Mouse (Mus musculus): ENCODE measurements around the gene Hspa1b. TPM values are rescaled to one million over a fixed set of nuclear protein-coding genes. Genes with fewer than 3 reads are reported as not detected.

Hspa1b gene
- total and polyA plus RNA-seq, 2 experiments from 2014 or later, result 0.79 to 18.2 TPM

DNA sequence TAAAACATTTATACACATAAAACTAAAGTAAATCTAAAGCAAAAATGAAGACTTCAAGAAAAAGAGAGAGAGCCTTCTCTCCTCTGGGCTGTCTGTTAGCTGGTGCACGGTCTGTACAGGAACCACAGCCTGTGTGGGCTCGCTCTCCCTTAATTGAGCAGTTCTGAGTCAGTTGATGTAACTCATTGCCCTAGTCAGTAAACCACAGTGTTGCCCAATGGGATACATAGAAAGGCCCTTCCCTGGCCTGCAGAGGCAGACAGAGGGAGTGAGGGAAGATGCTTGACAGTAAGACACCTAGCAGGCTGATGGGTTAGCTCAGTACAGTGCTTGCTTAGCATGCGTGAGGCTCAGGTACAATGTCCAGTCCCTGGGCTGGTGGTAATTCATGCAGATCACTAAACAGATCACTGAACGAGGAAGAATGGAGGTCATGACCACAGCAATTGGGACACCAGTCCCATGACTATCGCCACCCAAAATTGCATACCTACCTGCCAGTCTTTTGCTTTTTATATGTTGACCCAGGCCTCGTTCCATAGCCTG is 21.0 kb downstream of the Hspa1b start:
- no peak for TF ChIP-seq CTCF (IDR thresholded peaks at IDR 0.05)
- DNase-seq (ENCODE audit: low spot score) (no peak), ATAC-seq (ENCODE audit: low FRiP score) (no peak)
- peaks cover 20% of the 10 kb centered on the region for H3K36me3 ChIP-seq (ENCODE audit: insufficient read depth, low read length)
- H3K4me1 ChIP-seq (ENCODE audit: insufficient read depth, low read length), result no peaks in the 10 kb centered on the region
- H3K4me3 ChIP-seq (ENCODE audit: low read depth, low read length), result no peak overlapping the region
- H3K4me2 ChIP-seq (ENCODE audit: low read depth, low read length, poor library complexity, severe bottlenecking), result no peak overlapping the region
- no peak overlapping the region for H3K27ac ChIP-seq (ENCODE audit: low read depth, low read length)
- no peaks in the 10 kb centered on the region for H3K27me3 ChIP-seq (ENCODE audit: insufficient read depth, low read length)
- 87% methylated on average over 6 of the region's 6 CpGs for WGBS
- H3K9me3 ChIP-seq (ENCODE audit: low read length), result no peaks in the 10 kb centered on the region
- H3K9ac ChIP-seq (replicated peaks; ENCODE audit: low read length, poor library complexity, severe bottlenecking), result no peak overlapping the region

DNA sequence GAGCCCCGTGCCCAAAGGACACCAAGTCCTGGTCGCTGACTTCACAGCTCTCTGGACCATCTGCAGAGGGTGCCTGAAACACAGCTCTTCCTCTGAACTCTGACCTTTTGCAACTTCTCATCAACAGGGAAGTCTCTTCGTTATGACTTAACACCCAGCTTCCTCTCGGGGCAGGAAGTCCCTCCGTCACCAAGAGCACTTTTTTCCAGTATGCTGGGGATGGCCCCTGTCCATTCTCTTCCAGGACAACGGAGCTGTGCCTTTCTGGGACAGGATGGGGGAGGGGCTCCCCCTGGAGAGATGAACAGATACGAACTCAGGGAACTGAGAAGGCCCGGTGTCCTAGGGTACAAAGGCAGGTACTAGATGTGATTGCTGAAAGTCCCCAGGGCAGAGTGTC is 24.2 kb downstream of the Hspa1b start:
- Histone ChIP-seq H3K27ac (ENCODE audit: low read depth, low read length) (no peak overlapping the region), H3K27me3 (ENCODE audit: insufficient read depth, low read length) (no peaks in the 10 kb centered on the region), H3K4me3 (ENCODE audit: low read depth, low read length) (no peak overlapping the region), H3K4me2 (ENCODE audit: low read depth, low read length, poor library complexity, severe bottlenecking) (no peak overlapping the region), H3K9ac (replicated peaks; ENCODE audit: low read length, poor library complexity, severe bottlenecking) (no peak overlapping the region), H3K4me1 (ENCODE audit: insufficient read depth, low read length) (0 out of 2 replicates have a peak, but pooled peaks cover 3% of the 10 kb centered on the region), H3K9me3 (ENCODE audit: low read length) (no peaks in the 10 kb centered on the region), H3K36me3 (ENCODE audit: insufficient read depth, low read length) (peaks cover 20% of the 10 kb centered on the region)
- no peak for TF ChIP-seq CTCF (IDR thresholded peaks at IDR 0.05)
- WGBS, result 57% methylated on average over 8 of the region's 8 CpGs
- no peak for ATAC-seq (ENCODE audit: low FRiP score)
- DNase-seq (ENCODE audit: low spot score), result no peak

DNA sequence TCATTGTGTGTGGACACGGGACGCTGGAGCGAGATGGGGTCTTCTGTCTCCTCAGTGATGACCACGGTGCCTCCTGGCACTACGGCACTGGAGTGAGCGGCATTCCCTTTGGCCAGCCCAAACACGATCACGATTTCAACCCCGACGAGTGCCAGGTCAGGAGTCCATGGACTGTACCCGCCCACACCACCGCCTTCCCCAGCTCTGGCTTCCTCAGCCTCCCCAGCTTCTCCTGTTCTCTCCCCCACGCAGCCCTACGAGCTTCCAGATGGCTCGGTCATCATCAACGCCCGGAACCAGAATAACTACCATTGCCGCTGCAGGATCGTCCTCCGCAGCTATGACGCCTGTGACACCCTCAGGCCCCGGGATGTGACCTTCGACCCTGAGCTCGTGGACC is 25.0 kb downstream of the Hspa1b start:
- H3K4me3 ChIP-seq (ENCODE audit: low read depth, low read length), result no peak overlapping the region
- no peaks in the 10 kb centered on the region for H3K9me3 ChIP-seq (ENCODE audit: low read length)
- H3K4me2 ChIP-seq (ENCODE audit: low read depth, low read length, poor library complexity, severe bottlenecking), result no peak overlapping the region
- H3K27me3 ChIP-seq (ENCODE audit: insufficient read depth, low read length), result no peaks in the 10 kb centered on the region
- TF ChIP-seq CTCF (IDR thresholded peaks at IDR 0.05), result no peak
- no peak for DNase-seq (ENCODE audit: low spot score)
- 68% methylated on average over 24 of the region's 24 CpGs for WGBS
- H3K4me1 ChIP-seq (ENCODE audit: insufficient read depth, low read length), result 0 out of 2 replicates have a peak, but pooled peaks cover 3% of the 10 kb centered on the region
- H3K9ac ChIP-seq (replicated peaks; ENCODE audit: low read length, poor library complexity, severe bottlenecking), result no peak overlapping the region
- peaks cover 20% of the 10 kb centered on the region for H3K36me3 ChIP-seq (ENCODE audit: insufficient read depth, low read length)
- ATAC-seq (ENCODE audit: low FRiP score), result no peak
- H3K27ac ChIP-seq (ENCODE audit: low read depth, low read length), result no peak overlapping the region

DNA sequence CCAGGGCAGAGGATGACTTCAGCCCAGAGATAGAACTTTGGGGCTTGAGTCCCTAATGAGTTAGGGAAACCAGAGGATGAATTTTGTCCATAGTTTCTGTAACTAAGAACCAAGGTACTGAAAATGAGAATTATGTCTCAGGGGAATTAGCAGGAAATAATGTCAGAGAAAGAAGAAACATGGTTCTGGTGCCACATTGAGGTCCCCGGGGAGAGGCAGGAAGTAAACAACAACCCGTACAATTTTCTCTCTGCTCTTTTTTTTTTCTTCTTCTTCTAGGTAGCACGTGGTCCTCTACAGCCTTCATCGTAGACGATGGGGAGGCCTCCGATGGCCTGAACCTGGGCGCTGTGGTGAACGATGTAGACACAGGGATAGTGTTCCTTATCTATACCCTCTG is 26.8 kb downstream of the Hspa1b start:
- ATAC-seq (ENCODE audit: low FRiP score) (no peak), DNase-seq (ENCODE audit: low spot score) (no peak)
- Histone ChIP-seq H3K4me1 (ENCODE audit: insufficient read depth, low read length) (0 out of 2 replicates have a peak, but pooled peaks cover 3% of the 10 kb centered on the region), H3K9ac (replicated peaks; ENCODE audit: low read length, poor library complexity, severe bottlenecking) (peak overlapping the region; percentile 81), H3K4me3 (ENCODE audit: low read depth, low read length) (peak overlapping the region; percentile 66), H3K4me2 (ENCODE audit: low read depth, low read length, poor library complexity, severe bottlenecking) (peak overlapping the region; percentile 94), H3K27me3 (ENCODE audit: insufficient read depth, low read length) (no peaks in the 10 kb centered on the region), H3K27ac (ENCODE audit: low read depth, low read length) (no peak overlapping the region), H3K9me3 (ENCODE audit: low read length) (no peaks in the 10 kb centered on the region), H3K36me3 (ENCODE audit: insufficient read depth, low read length) (peaks cover 16% of the 10 kb centered on the region)
- WGBS, result 89% methylated on average over 8 of the region's 8 CpGs
- no peak for TF ChIP-seq CTCF (IDR thresholded peaks at IDR 0.05)

DNA sequence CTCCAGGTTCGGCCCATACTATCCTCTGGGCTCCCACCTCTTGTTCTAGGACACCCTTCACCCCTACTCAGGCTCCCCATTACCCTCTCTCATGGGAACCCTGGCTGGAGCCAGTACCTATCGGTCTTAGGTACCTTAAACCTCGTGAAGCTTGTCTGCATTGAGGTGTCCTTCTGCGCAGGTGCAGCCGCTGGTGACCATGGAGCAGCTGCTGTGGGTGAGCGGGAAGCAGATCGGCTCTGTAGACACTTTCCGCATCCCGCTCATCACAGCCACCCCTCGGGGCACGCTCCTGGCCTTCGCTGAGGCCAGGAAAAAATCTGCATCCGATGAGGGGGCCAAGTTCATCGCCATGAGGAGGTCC is 27.3 kb downstream of the Hspa1b start:
- peak; percentile 50 for DNase-seq (ENCODE audit: low spot score)

DNA sequence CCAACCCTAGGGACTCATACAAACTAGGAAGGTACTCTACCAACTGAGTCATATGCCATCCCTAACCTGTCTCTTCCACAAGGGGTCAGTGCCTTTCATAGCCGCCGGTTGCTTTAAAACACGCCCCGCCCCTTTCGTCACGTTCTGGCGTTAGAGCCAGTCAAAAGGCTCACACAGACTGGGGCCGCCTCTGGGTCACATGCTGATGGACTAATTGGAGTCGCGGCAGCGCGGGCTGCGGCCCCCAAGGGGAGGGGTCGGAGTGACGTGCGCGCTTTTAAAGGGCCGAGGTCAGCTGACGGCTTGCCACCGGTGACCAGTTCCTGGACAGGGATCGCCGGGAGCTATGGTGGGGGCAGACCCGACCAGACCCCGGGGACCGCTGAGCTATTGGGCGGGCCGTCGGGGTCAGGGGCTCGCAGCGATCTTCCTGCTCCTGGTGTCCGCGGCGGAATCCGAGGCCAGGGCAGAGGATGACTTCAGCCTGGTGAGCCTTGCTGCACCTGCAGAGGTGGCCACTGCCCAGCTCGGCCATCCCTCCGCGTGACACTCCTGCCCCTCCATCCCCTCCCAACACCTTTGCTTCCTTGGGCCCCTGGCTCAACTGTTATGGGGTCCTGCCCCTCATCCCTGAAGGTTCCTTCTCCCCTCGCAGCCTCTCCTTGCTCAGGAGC is 27.8 kb downstream of the Hspa1b start, which contains the start of gene Neu1:
Gene Neu1 (plus strand): TSS at position 193 of the 674 bp plus-strand sequence.
- Histone ChIP-seq H3K9ac (replicated peaks; ENCODE audit: low read length, poor library complexity, severe bottlenecking) (peak within 1 kb of the TSS; percentile 81), H3K27ac (ENCODE audit: low read depth, low read length) (peak within 1 kb of the TSS; percentile 69), H3K4me2 (ENCODE audit: low read depth, low read length, poor library complexity, severe bottlenecking) (peak within 1 kb of the TSS; percentile 94), H3K4me3 (ENCODE audit: low read depth, low read length) (peak within 1 kb of the TSS; percentile 66), H3K36me3 (ENCODE audit: insufficient read depth, low read length) (peaks cover 16% of the 10 kb centered on the region), H3K27me3 (ENCODE audit: insufficient read depth, low read length) (no peaks in the 10 kb centered on the region), H3K4me1 (ENCODE audit: insufficient read depth, low read length) (0 out of 2 replicates have a peak, but pooled peaks cover 3% of the 10 kb centered on the region), H3K9me3 (ENCODE audit: low read length) (no peaks in the 10 kb centered on the region)
- TF ChIP-seq CTCF (IDR thresholded peaks at IDR 0.05), result peak; percentile 90
- peak; percentile 98 for ATAC-seq (ENCODE audit: low FRiP score)
- under 1% methylated on average over 35 of the region's 38 CpGs for WGBS
- DNase-seq (ENCODE audit: low spot score), result peak; percentile 99

More for the DNA sequence above, 27.3 kb downstream of the Hspa1b start:
- Histone ChIP-seq H3K9ac (replicated peaks; ENCODE audit: low read length, poor library complexity, severe bottlenecking) (peak overlapping the region; percentile 81), H3K9me3 (ENCODE audit: low read length) (no peaks in the 10 kb centered on the region), H3K4me3 (ENCODE audit: low read depth, low read length) (peak overlapping the region; percentile 66), H3K27ac (ENCODE audit: low read depth, low read length) (peak overlapping the region; percentile 69), H3K4me2 (ENCODE audit: low read depth, low read length, poor library complexity, severe bottlenecking) (peak overlapping the region; percentile 94), H3K4me1 (ENCODE audit: insufficient read depth, low read length) (0 out of 2 replicates have a peak, but pooled peaks cover 3% of the 10 kb centered on the region), H3K36me3 (ENCODE audit: insufficient read depth, low read length) (peaks cover 16% of the 10 kb centered on the region), H3K27me3 (ENCODE audit: insufficient read depth, low read length) (no peaks in the 10 kb centered on the region)
- no peak for TF ChIP-seq CTCF (IDR thresholded peaks at IDR 0.05)
- 10% methylated on average over 14 of the region's 14 CpGs for WGBS
- ATAC-seq (ENCODE audit: low FRiP score), result peak; percentile 28
